17 mouse cellular contexts compared by ENCODE assay signal in the genomic region with DNA sequence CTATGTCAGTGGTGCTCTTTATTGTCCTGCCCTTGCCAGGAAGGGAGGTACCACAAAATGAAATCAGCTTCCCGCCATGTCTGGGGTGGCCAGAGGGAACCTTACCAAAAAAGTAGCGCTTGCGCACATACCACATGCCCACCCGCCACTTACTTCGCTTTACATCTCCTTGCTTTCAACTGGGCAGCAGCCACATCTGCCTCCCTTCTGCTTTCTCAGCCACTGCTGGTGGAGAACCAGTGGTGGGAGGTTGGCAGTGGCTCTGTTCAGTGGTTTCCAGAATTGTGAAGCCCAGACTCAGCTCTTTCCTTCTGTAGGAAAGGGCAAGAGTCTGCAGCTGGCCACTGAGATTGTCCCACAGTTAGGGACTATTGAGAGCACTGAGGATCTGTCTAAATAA.
DNase-seq lines count a peak whose midpoint lies in the region; ATAC-seq and TF ChIP-seq lines count a peak whose summit lies in the region.
"Had no signal": no experiment of that assay in that cellular context is flagged by ENCODE, and none has a peak within 500 bp of the region (broad histone marks: within the 10 kb centered on the region; RNA-seq: fewer than 3 reads in every experiment).

No protein-coding gene starts in this region.

- H3K27me3 ChIP-seq in heart, embryonic 11.5 days (ENCODE audit: control insufficient read depth, insufficient read depth, low read length) = no peaks in the 10 kb centered on the region
- H3K27me3 ChIP-seq in splenic B cell, adult 2 months (ENCODE audit: control insufficient read depth, insufficient read depth, low read length, poor library complexity, severe bottlenecking) = no peaks in the 10 kb centered on the region; the same call in 1 of the 2 replicates
- H3K27me3 ChIP-seq: embryonic facial prominence, embryonic 12.5 days; forebrain, embryonic 15.5 days had no signal

- TF ChIP-seq CTCF in bone marrow macrophage, adult 2 months (IDR thresholded peaks at IDR 0.05; ENCODE audit: low read depth, low read length) = no peak

- ATAC-seq in heart, embryonic 11.5 days (replicated peaks; ENCODE audit: insufficient number of reproducible peaks, low FRiP score, low TSS enrichment) = no peak
- ATAC-seq: forebrain, embryonic 15.5 days; intestine, embryonic 15.5 days had no signal

- no peaks in the 10 kb centered on the region for H3K4me1 ChIP-seq in heart, embryonic 11.5 days (ENCODE audit: control insufficient read depth, insufficient read depth, low read length)
- H3K4me1 ChIP-seq in bone marrow macrophage, adult 2 months (ENCODE audit: control insufficient read depth, insufficient read depth, low read length) = peaks cover 47% of the 10 kb centered on the region
- H3K4me1 ChIP-seq: embryonic facial prominence, embryonic 12.5 days; forebrain, embryonic 15.5 days; heart, embryonic 12.5 days; intestine, embryonic 15.5 days had no signal

- H3K4me2 ChIP-seq in heart, embryonic 11.5 days = no peak overlapping the region
- H3K4me2 ChIP-seq: embryonic facial prominence, embryonic 12.5 days; forebrain, embryonic 15.5 days; heart, embryonic 12.5 days; hindbrain, embryonic 14.5 days; intestine, embryonic 15.5 days had no signal

- H3K9me3 ChIP-seq in heart, embryonic 11.5 days (replicated peaks; ENCODE audit: control insufficient read depth, low read length) = no peaks in the 10 kb centered on the region
- H3K9me3 ChIP-seq: forebrain, embryonic 15.5 days; heart, embryonic 12.5 days had no signal

- H3K79me2 ChIP-seq in macrophage (ENCODE audit: inconsistent target) = no peaks in the 10 kb centered on the region

- TF ChIP-seq POLR2A in bone marrow macrophage, adult 2 months (IDR thresholded peaks at IDR 0.05; ENCODE audit: borderline replicate concordance, low read depth, low read length) = no peak

- H3K9ac ChIP-seq in heart, embryonic 11.5 days (ENCODE audit: low read depth, low read length) = no peak overlapping the region
- H3K9ac ChIP-seq: embryonic facial prominence, embryonic 12.5 days; forebrain, embryonic 15.5 days; heart, embryonic 12.5 days; hindbrain, embryonic 14.5 days; intestine, embryonic 15.5 days had no signal

- no peak overlapping the region for H3K27ac ChIP-seq in heart, embryonic 11.5 days (ENCODE audit: low read depth, low read length)
- H3K27ac ChIP-seq in bone marrow macrophage, adult 2 months (ENCODE audit: insufficient read depth, low read depth, low read length) = peak overlapping the region; percentile 77
- peak overlapping the region; percentile 40 for H3K27ac ChIP-seq in macrophage
- H3K27ac ChIP-seq: embryonic facial prominence, embryonic 12.5 days; forebrain, embryonic 15.5 days; hindbrain, embryonic 14.5 days; intestine, embryonic 15.5 days had no signal

- 88% methylated on average over 5 of the region's 5 CpGs for WGBS in heart, embryonic 11.5 days (ENCODE audit: insufficient replicate concordance)
- WGBS in macrophage (ENCODE audit: missing documents) = 40% methylated on average over 5 of the region's 5 CpGs

- H3K36me3 ChIP-seq in heart, embryonic 11.5 days (ENCODE audit: control insufficient read depth, insufficient read depth, low read length) = no peaks in the 10 kb centered on the region
- H3K36me3 ChIP-seq in macrophage (ENCODE audit: inconsistent target) = no peaks in the 10 kb centered on the region
- H3K36me3 ChIP-seq in splenic B cell, adult 2 months (ENCODE audit: control insufficient read depth, insufficient read depth, low read length, poor library complexity, severe bottlenecking) = no peaks in the 10 kb centered on the region
- H3K36me3 ChIP-seq: embryonic facial prominence, embryonic 12.5 days; forebrain, embryonic 15.5 days; heart, embryonic 12.5 days; intestine, embryonic 15.5 days had no signal

- DNase-seq in heart, adult 11 months = peak; percentile 95
- peak; percentile 20 for DNase-seq in splenic B cell, adult 2 months (ENCODE audit: low read depth, low spot score)
- DNase-seq in liver = no peak
- no peak for DNase-seq in right cerebral cortex, postnatal 10 days (ENCODE audit: low spot score in 2 of 2)
- DNase-seq: adrenal gland, adult 2 months; adrenal gland, postnatal 25 days; cerebellum, adult 11 months; cerebellum, adult 8-10 months; cerebellum, postnatal 14 days had no signal

- no peak overlapping the region for H3K4me3 ChIP-seq in heart, embryonic 11.5 days (ENCODE audit: low read depth, low read length)
- H3K4me3 ChIP-seq in bone marrow macrophage, adult 2 months (ENCODE audit: insufficient read depth, low read length) = no peak overlapping the region
- no peak overlapping the region for H3K4me3 ChIP-seq in macrophage (ENCODE audit: inconsistent target)
- H3K4me3 ChIP-seq: embryonic facial prominence, embryonic 12.5 days; forebrain, embryonic 15.5 days; heart, embryonic 12.5 days; intestine, embryonic 15.5 days had no signal

Comparison
In these comparisons a context has a peak if more than half of its experiments do, and no peak if none do; other contexts are left out.
1. DNase-seq: peak in heart, adult 11 months (single experiment) and splenic B cell, adult 2 months (single experiment); none in liver (single experiment) and right cerebral cortex, postnatal 10 days (0 of 2).